In the genomic region with DNA sequence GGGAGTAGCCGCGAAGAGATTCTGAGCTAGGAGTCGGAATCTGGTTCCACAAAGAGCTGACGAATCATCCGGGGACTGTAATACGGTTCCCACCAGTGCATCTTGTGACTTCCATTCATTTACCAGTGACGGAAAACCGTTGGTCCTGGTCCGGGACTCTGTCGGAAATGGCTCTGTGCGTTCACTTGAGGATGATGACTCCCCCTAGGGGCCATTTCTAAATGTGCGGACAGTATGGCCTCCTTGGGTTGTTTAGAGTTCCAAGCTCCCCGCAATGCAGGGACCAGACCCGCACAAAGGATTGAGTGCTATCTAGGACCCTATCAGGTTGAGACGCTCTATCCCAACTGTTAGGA, we compare ENCODE assay signal across 8 mouse cellular contexts. TPM values are rescaled to one million over a fixed set of nuclear protein-coding genes. Genes with fewer than 3 reads are reported as not detected.
DNase-seq lines count a peak whose midpoint lies in the region; ATAC-seq and TF ChIP-seq lines count a peak whose summit lies in the region.

A gene (minus strand): TSS at position 155 of the 356 bp plus-strand sequence.

- peaks cover 12% of the 10 kb centered on the region; the same call in 1 of the 2 replicates for H3K4me1 ChIP-seq in heart, embryonic 12.5 days (replicated peaks)
- peaks cover 7% of the 10 kb centered on the region; the same call in 1 of the 2 replicates for H3K4me1 ChIP-seq in kidney, embryonic 16.5 days (ENCODE audit: insufficient read depth, low read length)
- H3K4me1 ChIP-seq in liver, adult 2 months (ENCODE audit: control insufficient read depth, insufficient read depth, low read length): no peaks in the 10 kb centered on the region
- no peaks in the 10 kb centered on the region; the same call in 1 of the 2 replicates for H3K4me1 ChIP-seq in stomach, embryonic 14.5 days (ENCODE audit: control insufficient read depth, insufficient read depth, low read length)

- H3K4me3 ChIP-seq in heart, embryonic 12.5 days: peak within 1 kb of the TSS; percentile 74
- H3K4me3 ChIP-seq in kidney, embryonic 16.5 days (ENCODE audit: low read length): peak within 1 kb of the TSS; percentile 70
- H3K4me3 ChIP-seq in liver, adult 2 months (ENCODE audit: insufficient read depth, low read depth, low read length): peak within 1 kb of the TSS; percentile 90
- peak within 1 kb of the TSS; percentile 66 for H3K4me3 ChIP-seq in stomach, embryonic 14.5 days (ENCODE audit: low read depth, low read length)

- WGBS in heart, embryonic 12.5 days: under 1% methylated on average over 15 of the region's 15 CpGs
- under 1% methylated on average over 15 of the region's 15 CpGs for WGBS in kidney, embryonic 16.5 days
- WGBS in liver, adult 2 months: under 1% methylated on average over 15 of the region's 15 CpGs
- under 1% methylated on average over 15 of the region's 15 CpGs for WGBS in stomach, embryonic 14.5 days

- peak within 1 kb of the TSS; percentile 80 for H3K4me2 ChIP-seq in heart, embryonic 12.5 days
- H3K4me2 ChIP-seq in kidney, embryonic 16.5 days (replicated peaks; ENCODE audit: low read depth, low read length): peak within 1 kb of the TSS; percentile 76
- peak within 1 kb of the TSS; percentile 72 for H3K4me2 ChIP-seq in stomach, embryonic 14.5 days (replicated peaks; ENCODE audit: low read depth, low read length)

- peak; percentile 68 for ATAC-seq in CD4-positive, CD25-positive, alpha-beta regulatory T cell, adult 4 months
- peak; percentile 79 for ATAC-seq in erythroblast, adult 5-6 weeks (replicated peaks; ENCODE audit: low FRiP score, poor library complexity, severe bottlenecking)
- peak; percentile 77 for ATAC-seq in heart, embryonic 12.5 days (ENCODE audit: insufficient number of reproducible peaks, low FRiP score)
- peak; percentile 72 for ATAC-seq in kidney, embryonic 16.5 days (ENCODE audit: low FRiP score, low TSS enrichment)
- peak; percentile 68 for ATAC-seq in monocyte, adult 5-6 weeks (replicated peaks; ENCODE audit: insufficient number of reproducible peaks, low FRiP score, low TSS enrichment, poor library complexity, severe bottlenecking)
- peak; percentile 76 for ATAC-seq in stomach, embryonic 14.5 days (ENCODE audit: insufficient number of reproducible peaks, insufficient read depth, low FRiP score, low read depth)

- peaks cover 5% of the 10 kb centered on the region; the same call in 1 of the 2 replicates for H3K9me3 ChIP-seq in heart, embryonic 12.5 days (replicated peaks)
- no peaks in the 10 kb centered on the region for H3K9me3 ChIP-seq in kidney, embryonic 16.5 days (ENCODE audit: low read length)
- no peaks in the 10 kb centered on the region for H3K9me3 ChIP-seq in stomach, embryonic 14.5 days (ENCODE audit: control insufficient read depth, low read depth, low read length)

- no peak for TF ChIP-seq POLR2A in liver, adult 2 months (IDR thresholded peaks at IDR 0.05; ENCODE audit: extremely low read depth, insufficient read depth, low read length)

- no peaks in the 10 kb centered on the region for H3K79me2 ChIP-seq in liver, adult 2 months (ENCODE audit: control insufficient read depth, insufficient read depth, low read length)

- no peaks in the 10 kb centered on the region for H3K27me3 ChIP-seq in heart, embryonic 12.5 days (replicated peaks)
- H3K27me3 ChIP-seq in kidney, embryonic 16.5 days (ENCODE audit: insufficient read depth, low read length): no peaks in the 10 kb centered on the region
- H3K27me3 ChIP-seq in liver, adult 2 months (ENCODE audit: control insufficient read depth, insufficient read depth, low read length): no peaks in the 10 kb centered on the region
- H3K27me3 ChIP-seq in stomach, embryonic 14.5 days (ENCODE audit: control insufficient read depth, insufficient read depth, low read length): no peaks in the 10 kb centered on the region

- H3K27ac ChIP-seq in heart, embryonic 12.5 days (ENCODE audit: poor library complexity, severe bottlenecking): peak within 1 kb of the TSS; percentile 91
- peak within 1 kb of the TSS; percentile 95 for H3K27ac ChIP-seq in kidney, embryonic 16.5 days (ENCODE audit: low read length)
- H3K27ac ChIP-seq in liver, adult 2 months (replicated peaks; ENCODE audit: insufficient read depth, low read depth, low read length): peak within 1 kb of the TSS; percentile 83
- H3K27ac ChIP-seq in stomach, embryonic 14.5 days (ENCODE audit: low read length): peak within 1 kb of the TSS; percentile 96

- peaks cover 11% of the 10 kb centered on the region for H3K36me3 ChIP-seq in heart, embryonic 12.5 days
- H3K36me3 ChIP-seq in kidney, embryonic 16.5 days (ENCODE audit: insufficient read depth, low read length): 0 out of 2 replicates have a peak, but pooled peaks cover 5% of the 10 kb centered on the region
- no peaks in the 10 kb centered on the region for H3K36me3 ChIP-seq in liver, adult 2 months (ENCODE audit: control insufficient read depth, insufficient read depth, low read length)
- H3K36me3 ChIP-seq in stomach, embryonic 14.5 days (ENCODE audit: control insufficient read depth, insufficient read depth, low read length): peaks cover 5% of the 10 kb centered on the region; the same call in 1 of the 2 replicates

- H3K9ac ChIP-seq in heart, embryonic 12.5 days: peak within 1 kb of the TSS; percentile 80
- peak within 1 kb of the TSS; percentile 74 for H3K9ac ChIP-seq in kidney, embryonic 16.5 days (replicated peaks; ENCODE audit: low read length)
- peak within 1 kb of the TSS; percentile 97 for H3K9ac ChIP-seq in liver, adult 2 months (ENCODE audit: low read depth, low read length)
- H3K9ac ChIP-seq in stomach, embryonic 14.5 days (replicated peaks; ENCODE audit: low read depth, low read length): peak within 1 kb of the TSS; percentile 78

- peak; percentile 98 for DNase-seq in brain, adult 2 months (ENCODE audit: low read depth, low spot score)
- peak; percentile 70 for DNase-seq in liver, adult 2 months (ENCODE audit: extremely low read depth, low read depth, low spot score)

- peak; percentile 71 for TF ChIP-seq CTCF in liver, adult 2 months (IDR thresholded peaks at IDR 0.05; ENCODE audit: low read depth, low read length)

RNA-seq across cellular contexts. Expression of the gene that starts here (rescaled TPM):
- 10 to 100 TPM; 17.1 to 31.5 TPM for polyA plus RNA-seq in CD4-positive, CD25-positive, alpha-beta regulatory T cell, adult 4 months (2017; shearing (Covaris generic))
- total RNA-seq in erythroblast, adult 5-6 weeks (2015; ENCODE audit: low replicate concordance): 3.7 and 11.9 TPM in 2 replicates
- 3.7 and 5.3 TPM in 2 replicates for total RNA-seq in erythroblast, adult 5-6 weeks (2017; ENCODE audit: low replicate concordance)
- 71.5 and 73.9 TPM in 2 replicates for polyA plus RNA-seq in heart, embryonic 12.5 days (2016; fragmentation: Nextera tagmentation; extraction: Ambion mirVana)
- polyA plus RNA-seq in kidney, embryonic 16.5 days (2015; fragmentation: Nextera tagmentation; extraction: Ambion mirVana): 111 and 113 TPM in 2 replicates
- 2.5 and 3.0 TPM in 2 replicates for total RNA-seq in liver, adult 2 months (2014; rRNA removed)
- polyA plus RNA-seq in liver, adult 2 months (2012; rRNA removed): 13.9 and 16.3 TPM in 2 replicates
- total RNA-seq in monocyte, adult 5-6 weeks (2017): 4.8 to 9.6 TPM (median 5.8 TPM) in 3 replicates
- polyA plus RNA-seq in stomach, embryonic 14.5 days (2014; fragmentation: Nextera tagmentation; extraction: Ambion mirVana): 101 and 107 TPM in 2 replicates

Comparison
In these comparisons a context has a peak if more than half of its experiments do, and no peak if none do; other contexts are left out.
1. Peak in every context shown above with its lines: DNase-seq, ATAC-seq, H3K4me3 ChIP-seq and H3K27ac ChIP-seq.